Mouse (Mus musculus) central nervous system, embryonic 18 days (tissue): Measurements from ENCODE around the gene Nmbr. TPM values are rescaled to one million over a fixed set of nuclear protein-coding genes. Genes with fewer than 3 reads are reported as not detected.

ENCODE experiments used
- polyA plus RNA-seq: library from polyadenylated mRNA; depleted of rRNA; stranded (reverse); fragments of >200 nt; gene quantifications from 2 replicates; pipeline ENCODE4 v1.2.3, GENCODE M21; 2012; rRNA removed

The Nmbr gene
- 4.1 TPM in 2 replicates for polyA plus RNA-seq

DNA sequence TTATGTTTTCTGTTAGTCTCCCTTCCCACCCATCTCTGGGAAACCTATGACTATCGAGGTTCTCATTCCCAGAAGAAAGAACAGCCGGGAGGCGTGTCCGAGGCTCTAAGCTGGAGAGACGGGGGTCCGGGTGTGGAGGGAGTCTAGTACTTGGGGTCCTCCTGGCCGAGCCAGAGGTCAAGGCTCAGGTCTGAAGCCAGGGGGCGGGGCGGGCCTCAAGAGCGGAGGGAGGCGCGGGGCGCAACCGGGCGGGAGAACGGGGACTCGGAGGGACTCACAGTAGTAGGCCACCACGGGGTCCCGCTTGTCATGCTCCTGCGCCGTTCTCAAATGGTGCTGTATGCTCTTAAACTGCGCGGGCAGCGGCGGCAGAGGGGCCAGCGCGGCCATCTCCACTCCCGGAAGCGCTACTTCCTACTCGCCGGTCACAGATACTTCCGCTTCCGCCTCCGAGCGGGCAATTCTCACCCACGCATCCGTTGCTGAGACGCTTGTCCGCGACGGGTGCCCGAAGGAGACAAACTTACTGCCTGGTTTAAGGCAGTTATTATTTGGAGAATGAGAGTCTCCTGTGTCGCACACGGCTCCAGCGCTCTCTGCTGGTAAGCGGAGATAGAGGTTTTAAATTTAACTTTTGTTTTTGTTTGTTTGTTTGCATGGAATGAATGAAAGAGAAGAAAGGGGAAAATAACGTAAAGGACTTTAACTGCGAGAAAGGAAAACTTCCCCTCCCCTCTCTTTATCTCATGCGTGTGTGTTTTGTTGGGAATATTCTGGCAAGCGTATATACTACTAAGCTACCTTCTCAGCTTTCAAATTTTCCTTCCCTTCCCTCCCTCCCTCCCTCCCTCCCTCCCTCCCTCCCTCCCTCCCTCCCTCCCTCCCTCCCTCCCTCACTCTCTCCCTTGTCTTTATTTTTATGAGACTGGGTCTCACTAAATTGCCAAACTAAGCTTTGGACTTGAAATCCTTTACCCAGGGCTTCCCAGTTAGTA, at the start of gene Nmbr, which contains the start of gene Vta1:
Gene Nmbr (plus strand): TSS at position 520 of the 995 bp plus-strand sequence.
Gene Vta1 (minus strand): TSS at position 489 of the 995 bp plus-strand sequence.

DNA sequence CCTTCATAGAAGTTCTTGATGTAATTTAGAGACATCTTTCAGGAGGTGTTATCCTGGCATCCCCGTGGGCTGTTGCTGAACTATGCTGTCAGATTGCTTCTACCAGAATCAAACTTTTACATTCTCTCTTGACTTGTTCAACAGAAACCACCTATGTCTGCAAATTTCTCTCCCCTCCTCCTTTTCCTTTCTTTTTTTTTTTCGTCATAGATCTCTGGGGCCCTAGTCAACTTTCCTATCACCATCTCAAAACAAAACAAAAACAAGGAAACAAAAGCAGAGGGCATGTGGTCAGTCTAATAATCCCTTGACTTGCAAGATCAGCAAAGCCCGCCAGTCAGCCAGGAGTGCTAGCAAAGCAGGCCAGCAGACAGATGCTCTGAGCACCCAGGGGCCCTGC, 12.7 kb downstream of the Nmbr start, which contains the start of gene Gje1:
Gene Gje1 (minus strand): TSS at position 101 of the 400 bp plus-strand sequence.

Other genes starting within 250 kb of the Nmbr start
- gene Adgrg6, start 159.9 kb upstream of the Nmbr start, polyA plus RNA-seq: 0.93 and 2.1 TPM in 2 replicates
- gene Vta1, start within 50 bp of the Nmbr start, polyA plus RNA-seq: 138 and 146 TPM in 2 replicates
- gene Gje1, start 12.6 kb downstream of the Nmbr start, polyA plus RNA-seq: not detected in 2 replicates